Mouse (Mus musculus): ENCODE measurements at regions not wholly inside any gene's neighbourhood (a gene's known extent, or its start where the extent isn't known, plus 50 kb on each side); places are given as distances from the start of the nearest gene placed in this dataset.

DNA sequence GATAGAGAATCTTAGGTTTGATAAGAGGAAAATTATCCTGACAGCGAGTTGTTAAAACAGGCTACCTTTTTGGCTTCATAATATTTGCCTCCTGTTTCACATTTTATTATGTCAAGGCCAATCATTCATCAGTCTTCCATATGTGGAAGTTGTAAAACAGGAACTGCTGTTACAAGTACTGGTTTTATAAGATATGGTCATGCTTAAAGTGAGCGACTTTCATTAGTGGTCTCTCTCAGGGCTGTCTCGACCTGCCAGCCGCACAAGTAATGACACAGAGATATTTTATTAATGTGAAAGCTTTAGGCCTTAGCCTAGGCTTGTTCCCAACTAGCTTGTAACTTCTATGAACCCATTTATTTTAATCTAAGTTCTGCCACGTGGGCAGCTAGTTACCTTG lies 346.3 kb upstream of the Nudt12 start:
- no peak for TF ChIP-seq POLR2A (IDR thresholded peaks at IDR 0.05; ENCODE audit: control insufficient read depth in 1 of 2, insufficient read depth in 1 of 2, low read depth in 1 of 2, low read length in 2 of 2, poor library complexity in 1 of 2)
- TF ChIP-seq TAL1 (IDR thresholded peaks at IDR 0.05; ENCODE audit: low read length) = no peak
- no peak for TF ChIP-seq POLR2AphosphoS5 (IDR thresholded peaks at IDR 0.05; ENCODE audit: borderline replicate concordance, low read depth, low read length)
- no peak for TF ChIP-seq CHD2 (IDR thresholded peaks at IDR 0.05; ENCODE audit: low read length)
- no peak for TF ChIP-seq CTCF (IDR thresholded peaks at IDR 0.05 in 2 of 3, conservative IDR thresholded peaks at IDR 0.05 in 1 of 3; ENCODE audit: control insufficient read depth in 1 of 3, insufficient read depth in 1 of 3, low read depth in 2 of 3, low read length in 3 of 3, poor library complexity in 1 of 3, severe bottlenecking in 1 of 3)
- no peak for TF ChIP-seq POLR2AphosphoS2 (IDR thresholded peaks at IDR 0.05; ENCODE audit: low read length)
- no peak for TF ChIP-seq GABPA (IDR thresholded peaks at IDR 0.05; ENCODE audit: low read depth, low read length)

Data from MEL (cell line).